Comparison of ENCODE assay signal across 8 mouse cellular contexts in the genomic region with DNA sequence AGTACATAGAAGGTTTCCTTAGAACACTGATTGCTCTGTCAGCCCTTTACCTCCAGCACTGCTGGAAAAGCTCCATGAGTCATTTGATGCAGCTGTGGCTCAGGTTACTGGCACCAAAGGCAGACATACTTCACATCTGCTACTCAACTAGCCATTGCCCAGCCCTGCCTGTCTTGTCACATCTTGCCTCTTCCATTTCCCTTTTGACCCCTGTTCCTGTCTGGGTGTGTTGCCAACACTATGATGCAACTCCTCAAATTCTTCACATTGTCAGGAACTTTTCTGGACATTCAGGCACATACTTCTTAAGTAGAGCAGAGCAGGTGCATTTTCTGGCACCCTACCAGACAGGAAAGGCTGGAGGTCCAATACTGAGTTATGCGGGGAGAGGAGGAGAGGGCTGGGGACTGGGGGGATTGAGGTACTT.
A peak's percentile ranks its signal among the peaks of the same experiment; 100 is the strongest.
DNase-seq lines count a peak whose midpoint lies in the region; ATAC-seq and TF ChIP-seq lines count a peak whose summit lies in the region.
"Had no signal": no experiment of that assay in that cellular context is flagged by ENCODE, and none has a peak within 500 bp of the region (broad histone marks: within the 10 kb centered on the region; RNA-seq: fewer than 3 reads in every experiment).

No protein-coding gene starts in this region.

- TF ChIP-seq CTCF in lung, postnatal 0 days (IDR thresholded peaks at IDR 0.05), result no peak

- peak; percentile 94 for DNase-seq in Muller cell, postnatal 12 days (ENCODE audit: inconsistent ontology term)
- peak; percentile 19 for DNase-seq in embryonic facial prominence, embryonic 11.5 days (ENCODE audit: low spot score)
- peak; percentile 75 for DNase-seq in lung, postnatal 0 days (ENCODE audit: low spot score)
- no peak for DNase-seq in cerebellum, adult 11-12 months
- no peak for DNase-seq in right cerebral cortex, postnatal 25 days
- no peak for DNase-seq in cerebellum, postnatal 10 days

- H3K4me1 ChIP-seq in embryonic facial prominence, embryonic 11.5 days (ENCODE audit: control insufficient read depth, insufficient read depth, low read length), result no peaks in the 10 kb centered on the region
- H3K4me1 ChIP-seq in lung, postnatal 0 days (ENCODE audit: insufficient read depth, low read depth, low read length), result no peaks in the 10 kb centered on the region

- H3K9ac ChIP-seq in embryonic facial prominence, embryonic 11.5 days (replicated peaks; ENCODE audit: low read length), result no peak overlapping the region
- no peak overlapping the region for H3K9ac ChIP-seq in lung, postnatal 0 days (replicated peaks; ENCODE audit: low read depth)

- H3K27ac ChIP-seq in embryonic facial prominence, embryonic 11.5 days (replicated peaks; ENCODE audit: low read depth, low read length), result no peak overlapping the region
- peak overlapping the region; percentile 57; the same call in 1 of the 2 replicates for H3K27ac ChIP-seq in lung, postnatal 0 days (ENCODE audit: low read length)

- TF ChIP-seq EP300 in lung, postnatal 0 days (IDR thresholded peaks at IDR 0.05), result peak; percentile 96

- H3K9me3 ChIP-seq in embryonic facial prominence, embryonic 11.5 days (replicated peaks; ENCODE audit: control insufficient read depth, low read length), result no peaks in the 10 kb centered on the region
- no peaks in the 10 kb centered on the region for H3K9me3 ChIP-seq in lung, postnatal 0 days (ENCODE audit: low read length)

- no peak for ATAC-seq in embryonic facial prominence, embryonic 11.5 days (replicated peaks; ENCODE audit: insufficient number of reproducible peaks, low FRiP score, low TSS enrichment, low read depth)
- peak; percentile 45 to 51 for ATAC-seq in hematopoietic stem cell, adult 5-6 weeks (replicated peaks in 1 of 2; ENCODE audit: insufficient read depth in 1 of 2, low FRiP score in 2 of 2, low TSS enrichment in 1 of 2, low read depth in 1 of 2, poor library complexity in 2 of 2, severe bottlenecking in 2 of 2)
- peak; percentile 82 for ATAC-seq in lung, postnatal 0 days
- ATAC-seq: intestine, embryonic 16.5 days had no signal

- 78% methylated on average over 1 of the region's 1 CpGs for WGBS in embryonic facial prominence, embryonic 11.5 days
- WGBS in lung, postnatal 0 days, result 33% methylated on average over 1 of the region's 1 CpGs

- H3K4me2 ChIP-seq in embryonic facial prominence, embryonic 11.5 days (ENCODE audit: low read depth, low read length), result no peak overlapping the region
- H3K4me2 ChIP-seq in lung, postnatal 0 days (replicated peaks; ENCODE audit: low read depth, low read length), result no peak overlapping the region

- H3K36me3 ChIP-seq in embryonic facial prominence, embryonic 11.5 days (replicated peaks; ENCODE audit: control insufficient read depth, insufficient read depth, low read depth, low read length), result no peaks in the 10 kb centered on the region
- H3K36me3 ChIP-seq in lung, postnatal 0 days (ENCODE audit: insufficient read depth, low read length), result no peaks in the 10 kb centered on the region

- no peaks in the 10 kb centered on the region for H3K27me3 ChIP-seq in embryonic facial prominence, embryonic 11.5 days (ENCODE audit: control insufficient read depth, insufficient read depth, low read length)
- H3K27me3 ChIP-seq in lung, postnatal 0 days (replicated peaks; ENCODE audit: insufficient read depth, low read length), result no peaks in the 10 kb centered on the region

- H3K4me3 ChIP-seq in embryonic facial prominence, embryonic 11.5 days (ENCODE audit: low read depth, low read length), result no peak overlapping the region
- H3K4me3 ChIP-seq in lung, postnatal 0 days (ENCODE audit: low read depth, low read length), result no peak overlapping the region

Comparison
In these comparisons a context has a peak if more than half of its experiments do, and no peak if none do; other contexts are left out.
1. DNase-seq: peak in Muller cell, postnatal 12 days (single experiment), embryonic facial prominence, embryonic 11.5 days (single experiment) and lung, postnatal 0 days (single experiment); none in cerebellum, adult 11-12 months (single experiment), right cerebral cortex, postnatal 25 days (single experiment) and cerebellum, postnatal 10 days (0 of 2).